Mouse (Mus musculus): Measurements from ENCODE around the gene Pitpnm2.

DNA sequence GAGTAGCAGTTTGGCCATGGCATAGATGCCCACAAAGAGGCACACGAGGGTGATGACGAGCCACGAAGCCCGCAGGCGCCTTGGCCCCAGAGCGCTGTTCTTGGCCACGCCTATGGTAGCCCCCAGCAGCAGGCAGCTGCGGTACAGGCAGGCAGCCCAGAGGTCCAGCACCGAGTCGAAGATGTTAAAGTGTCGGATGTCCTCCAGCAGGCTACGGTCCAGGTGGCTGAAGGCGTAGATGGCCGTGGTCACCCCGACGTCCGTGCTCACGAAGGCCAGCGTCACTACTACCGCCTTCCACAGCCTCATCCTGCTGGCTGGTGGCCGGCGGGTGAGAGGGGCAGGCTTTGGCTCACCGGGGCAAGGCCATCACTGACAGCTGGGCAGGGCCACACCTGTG is 159.7 kb downstream of the Pitpnm2 start:
- TF ChIP-seq CTCF (IDR thresholded peaks at IDR 0.05; ENCODE audit: extremely low read depth, insufficient read depth, low read length) (no peak), POLR2A (IDR thresholded peaks at IDR 0.05; ENCODE audit: extremely low read depth, insufficient read depth, low read length) (no peak)

Measured in cortical plate, adult 2 months (tissue).